Mouse (Mus musculus): ENCODE measurements around the gene 4930519G04Rik. TPM values are rescaled to one million over a fixed set of nuclear protein-coding genes. Genes with fewer than 3 reads are reported as not detected.
"Not testable (repeated sequence)": the region's sequence is repeated elsewhere in the genome, so short reads cannot be mapped to it uniquely, and the experiment has no call there.

4930519G04Rik gene
- polyA plus RNA-seq, 1 experiment from 2014 or later: not detected

DNA sequence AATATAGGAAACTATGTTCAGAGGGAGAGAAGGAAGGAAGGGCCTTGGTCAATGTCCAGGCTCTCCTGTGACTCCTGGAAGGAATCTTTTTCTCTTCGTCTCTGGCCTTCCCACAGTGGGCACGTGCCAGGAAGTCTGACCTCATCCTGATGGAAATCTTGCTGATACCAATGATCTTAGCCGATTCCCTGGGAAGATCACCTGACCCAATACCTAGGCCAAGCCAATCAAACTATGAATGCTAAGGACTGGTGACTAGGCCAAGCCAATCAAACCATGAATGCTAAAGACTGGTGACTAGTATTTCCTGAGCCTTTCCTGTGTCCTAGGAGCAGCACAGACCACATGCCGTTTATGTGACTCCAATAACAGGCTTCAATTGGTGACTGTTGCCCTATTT is 60.2 kb downstream of the 4930519G04Rik start:
- H3K9ac ChIP-seq (ENCODE audit: low read length): no peak overlapping the region
- H3K9me3 ChIP-seq (ENCODE audit: control insufficient read depth, low read length): no peaks in the 10 kb centered on the region
- no peaks in the 10 kb centered on the region for H3K27me3 ChIP-seq (ENCODE audit: control insufficient read depth, insufficient read depth, low read length)
- H3K27ac ChIP-seq (replicated peaks in 1 of 2; ENCODE audit: control insufficient read depth in 1 of 2, insufficient read depth in 1 of 2, low read depth in 2 of 2, low read length in 2 of 2): no peak overlapping the region
- H3K36me3 ChIP-seq (ENCODE audit: control insufficient read depth, insufficient read depth, low read length): no peaks in the 10 kb centered on the region
- WGBS: 55% methylated on average over 4 of the region's 4 CpGs
- no peak overlapping the region for H3K4me2 ChIP-seq (ENCODE audit: low read length)
- ATAC-seq (ENCODE audit: insufficient number of reproducible peaks, insufficient read depth, low FRiP score, low read depth): no peak
- H3K4me1 ChIP-seq (ENCODE audit: control insufficient read depth in 2 of 2, insufficient read depth in 2 of 2, low read length in 2 of 2): no peaks in the 10 kb centered on the region
- no peak overlapping the region for H3K4me3 ChIP-seq (ENCODE audit: control insufficient read depth in 1 of 2, insufficient read depth in 1 of 2, low read depth in 1 of 2, low read length in 2 of 2)

DNA sequence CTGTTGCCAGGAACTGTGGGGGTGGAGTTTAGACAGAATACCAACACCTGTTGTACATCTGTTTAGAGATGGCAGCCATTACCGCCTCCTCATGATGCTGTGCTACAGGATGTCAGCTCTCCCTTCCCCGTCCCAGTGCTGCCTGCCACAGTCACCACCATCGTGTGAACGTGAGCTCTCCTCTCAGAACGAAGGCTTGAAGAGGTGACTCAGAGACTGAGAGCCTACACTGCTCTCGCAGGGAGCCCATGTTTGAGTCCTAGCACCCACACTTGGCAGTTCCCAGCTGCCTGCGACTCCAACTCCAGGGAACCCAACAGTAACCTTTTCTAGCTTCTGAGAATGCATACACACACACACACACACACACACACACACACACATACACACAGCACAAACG is 61.4 kb downstream of the 4930519G04Rik start:
- Histone ChIP-seq H3K9me3 (ENCODE audit: control insufficient read depth, low read length) (no peaks in the 10 kb centered on the region), H3K27me3 (ENCODE audit: control insufficient read depth, insufficient read depth, low read length) (no peaks in the 10 kb centered on the region), H3K36me3 (ENCODE audit: control insufficient read depth, insufficient read depth, low read length) (no peaks in the 10 kb centered on the region), H3K9ac (ENCODE audit: low read length) (no peak overlapping the region), H3K4me2 (ENCODE audit: low read length) (no peak overlapping the region), H3K4me3 (ENCODE audit: control insufficient read depth in 1 of 2, insufficient read depth in 1 of 2, low read depth in 1 of 2, low read length in 2 of 2) (no peak overlapping the region), H3K27ac (replicated peaks in 1 of 2; ENCODE audit: control insufficient read depth in 1 of 2, insufficient read depth in 1 of 2, low read depth in 2 of 2, low read length in 2 of 2) (no peak overlapping the region), H3K4me1 (ENCODE audit: control insufficient read depth in 2 of 2, insufficient read depth in 2 of 2, low read length in 2 of 2) (no peaks in the 10 kb centered on the region)
- 51% methylated on average over 8 of the region's 8 CpGs for WGBS
- no peak for ATAC-seq (ENCODE audit: insufficient number of reproducible peaks, insufficient read depth, low FRiP score, low read depth)

DNA sequence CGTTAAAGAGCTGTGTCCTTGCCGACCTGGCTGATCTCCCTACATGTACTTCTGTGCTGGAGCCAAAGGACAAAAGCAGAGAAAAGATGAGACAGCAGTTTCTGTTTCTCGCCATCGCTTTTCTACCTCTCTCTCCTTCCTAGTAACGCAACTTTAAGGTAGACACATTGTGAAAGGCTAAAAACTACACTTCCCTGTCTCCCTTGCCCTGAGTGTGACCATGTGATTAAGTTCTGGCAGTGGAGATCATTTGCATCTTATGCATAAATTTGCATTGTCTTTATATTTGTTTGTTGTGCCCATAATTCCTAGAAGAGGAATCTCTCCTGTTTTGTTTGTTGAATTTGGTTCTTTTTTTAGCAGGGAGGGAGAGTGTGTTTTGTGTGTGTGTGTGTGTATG is 62.4 kb downstream of the 4930519G04Rik start:
- H3K9ac ChIP-seq (ENCODE audit: low read length): no peak overlapping the region
- no peaks in the 10 kb centered on the region for H3K9me3 ChIP-seq (ENCODE audit: control insufficient read depth, low read length)
- WGBS: 72% methylated on average over 5 of the region's 5 CpGs
- H3K27me3 ChIP-seq (ENCODE audit: control insufficient read depth, insufficient read depth, low read length): no peaks in the 10 kb centered on the region
- H3K27ac ChIP-seq (replicated peaks in 1 of 2; ENCODE audit: control insufficient read depth in 1 of 2, insufficient read depth in 1 of 2, low read depth in 2 of 2, low read length in 2 of 2): no peak overlapping the region
- no peaks in the 10 kb centered on the region for H3K36me3 ChIP-seq (ENCODE audit: control insufficient read depth, insufficient read depth, low read length)
- no peak overlapping the region for H3K4me3 ChIP-seq (ENCODE audit: control insufficient read depth in 1 of 2, insufficient read depth in 1 of 2, low read depth in 1 of 2, low read length in 2 of 2)
- no peak for ATAC-seq (ENCODE audit: insufficient number of reproducible peaks, insufficient read depth, low FRiP score, low read depth)
- H3K4me2 ChIP-seq (ENCODE audit: low read length): no peak overlapping the region
- H3K4me1 ChIP-seq (ENCODE audit: control insufficient read depth in 2 of 2, insufficient read depth in 2 of 2, low read length in 2 of 2): no peaks in the 10 kb centered on the region

DNA sequence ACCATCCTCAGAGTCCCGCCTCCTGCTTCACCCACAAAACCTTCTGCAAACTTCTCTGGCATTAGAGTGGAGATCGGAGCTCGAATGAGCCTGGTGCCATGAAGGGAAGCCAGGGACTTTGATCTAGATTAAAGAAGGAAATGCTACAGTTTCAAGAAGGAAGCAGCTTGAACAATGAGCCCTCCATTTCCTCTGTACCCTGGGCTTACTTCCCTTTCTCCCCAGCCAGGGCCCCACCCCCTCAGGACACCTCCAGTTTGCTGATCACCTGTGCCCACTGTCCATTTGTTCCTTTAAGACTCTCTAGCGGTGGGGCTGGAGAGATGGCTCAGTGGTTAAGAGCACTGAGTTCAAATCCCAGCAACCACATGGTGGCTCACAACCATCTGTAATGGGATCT is 63.3 kb downstream of the 4930519G04Rik start:
- no peaks in the 10 kb centered on the region for H3K36me3 ChIP-seq (ENCODE audit: control insufficient read depth, insufficient read depth, low read length)
- no peak overlapping the region for H3K4me3 ChIP-seq (ENCODE audit: control insufficient read depth in 1 of 2, insufficient read depth in 1 of 2, low read depth in 1 of 2, low read length in 2 of 2)
- WGBS: 74% methylated on average over 4 of the region's 4 CpGs

DNA sequence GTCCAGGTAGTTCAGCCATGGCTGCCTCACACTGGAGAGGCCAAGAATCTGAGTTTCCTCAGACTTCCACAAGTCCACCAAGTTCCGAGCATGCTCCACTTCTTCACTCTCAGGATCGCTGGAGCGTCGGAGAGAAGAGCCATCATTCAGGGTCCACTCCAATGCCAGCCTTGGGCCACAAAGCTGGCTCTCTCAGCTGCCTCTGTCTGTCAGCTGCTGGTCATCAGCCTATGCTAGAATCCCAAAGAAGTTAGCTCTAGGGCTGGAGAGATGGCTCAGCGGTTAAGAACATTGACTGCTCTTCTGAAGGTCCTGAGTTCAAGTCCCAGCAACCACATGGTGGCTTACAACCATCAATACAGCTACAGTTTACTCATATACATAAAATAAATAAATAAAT is 63.9 kb downstream of the 4930519G04Rik start:
- H3K4me2 ChIP-seq (ENCODE audit: low read length); H3K4me1 ChIP-seq (ENCODE audit: control insufficient read depth in 2 of 2, insufficient read depth in 2 of 2, low read length in 2 of 2); ATAC-seq (ENCODE audit: insufficient number of reproducible peaks, insufficient read depth, low FRiP score, low read depth); H3K36me3 ChIP-seq (ENCODE audit: control insufficient read depth, insufficient read depth, low read length); H3K27me3 ChIP-seq (ENCODE audit: control insufficient read depth, insufficient read depth, low read length); H3K4me3 ChIP-seq (ENCODE audit: control insufficient read depth in 1 of 2, insufficient read depth in 1 of 2, low read depth in 1 of 2, low read length in 2 of 2); H3K9me3 ChIP-seq (ENCODE audit: control insufficient read depth, low read length); H3K27ac ChIP-seq (replicated peaks in 1 of 2; ENCODE audit: control insufficient read depth in 1 of 2, insufficient read depth in 1 of 2, low read depth in 2 of 2, low read length in 2 of 2); H3K9ac ChIP-seq (ENCODE audit: low read length): not testable (repeated sequence)
- 86% methylated on average over 5 of the region's 5 CpGs for WGBS

More for the DNA sequence above, 63.3 kb downstream of the 4930519G04Rik start:
- no peak overlapping the region for H3K4me2 ChIP-seq (ENCODE audit: low read length)
- H3K4me1 ChIP-seq (ENCODE audit: control insufficient read depth in 2 of 2, insufficient read depth in 2 of 2, low read length in 2 of 2): no peaks in the 10 kb centered on the region
- no peak overlapping the region for H3K9ac ChIP-seq (ENCODE audit: low read length)
- no peak overlapping the region for H3K27ac ChIP-seq (replicated peaks in 1 of 2; ENCODE audit: control insufficient read depth in 1 of 2, insufficient read depth in 1 of 2, low read depth in 2 of 2, low read length in 2 of 2)
- ATAC-seq (ENCODE audit: insufficient number of reproducible peaks, insufficient read depth, low FRiP score, low read depth): no peak
- no peaks in the 10 kb centered on the region for H3K27me3 ChIP-seq (ENCODE audit: control insufficient read depth, insufficient read depth, low read length)
- H3K9me3 ChIP-seq (ENCODE audit: control insufficient read depth, low read length): no peaks in the 10 kb centered on the region

DNA sequence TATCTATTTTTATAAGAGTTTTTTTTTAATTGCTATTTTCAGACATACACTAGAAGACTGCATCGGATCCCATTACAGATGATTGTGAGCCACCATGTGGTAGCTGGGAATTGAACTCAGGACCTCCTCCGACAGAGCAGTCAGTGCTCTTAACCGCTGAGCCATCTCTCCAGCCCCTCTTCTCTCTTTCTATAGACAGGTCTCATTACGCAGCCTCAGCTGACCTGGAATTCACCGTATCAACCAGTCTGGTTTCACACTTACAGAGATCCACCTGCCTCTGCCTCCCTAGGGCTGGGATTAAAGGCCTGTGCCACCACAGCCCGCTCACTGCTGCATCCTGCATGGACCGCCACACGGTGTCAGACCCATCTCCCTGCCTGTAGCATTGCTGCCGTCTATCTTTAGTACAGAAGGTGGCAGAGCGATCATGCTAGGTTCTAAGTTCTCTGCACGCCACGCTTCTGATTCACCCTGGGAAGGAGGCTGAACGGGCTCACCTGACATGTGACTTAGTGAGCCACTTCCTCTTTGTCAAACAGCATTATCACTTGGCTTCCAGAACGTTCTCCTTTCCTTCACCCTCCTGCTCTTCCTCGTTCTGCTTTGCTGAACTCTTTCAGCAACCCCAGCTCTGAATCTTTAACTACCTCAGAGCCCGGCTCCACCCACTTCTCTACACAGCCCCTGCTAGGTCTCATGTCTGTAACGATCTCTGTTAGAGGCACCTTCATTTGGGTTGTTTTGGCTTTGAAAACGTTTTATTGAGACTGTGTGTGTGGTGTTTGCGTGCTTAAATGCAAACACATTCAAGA is 68.3 kb downstream of the 4930519G04Rik start:
- Histone ChIP-seq H3K4me2 (ENCODE audit: low read length) (no peak overlapping the region), H3K27ac (replicated peaks in 1 of 2; ENCODE audit: control insufficient read depth in 1 of 2, insufficient read depth in 1 of 2, low read depth in 2 of 2, low read length in 2 of 2) (no peak overlapping the region), H3K36me3 (ENCODE audit: control insufficient read depth, insufficient read depth, low read length) (no peaks in the 10 kb centered on the region), H3K4me3 (ENCODE audit: control insufficient read depth in 1 of 2, insufficient read depth in 1 of 2, low read depth in 1 of 2, low read length in 2 of 2) (no peak overlapping the region), H3K9me3 (ENCODE audit: control insufficient read depth, low read length) (0 out of 2 replicates have a peak, but pooled peaks cover 4% of the 10 kb centered on the region), H3K9ac (ENCODE audit: low read length) (no peak overlapping the region), H3K4me1 (ENCODE audit: control insufficient read depth in 2 of 2, insufficient read depth in 2 of 2, low read length in 2 of 2) (peaks cover 3 to 6% of the 10 kb centered on the region in 2 experiments; a peak in 2 of 4 replicates), H3K27me3 (ENCODE audit: control insufficient read depth, insufficient read depth, low read length) (no peaks in the 10 kb centered on the region)
- ATAC-seq (ENCODE audit: insufficient number of reproducible peaks, insufficient read depth, low FRiP score, low read depth): no peak
- 65% methylated on average over 19 of the region's 19 CpGs for WGBS

DNA sequence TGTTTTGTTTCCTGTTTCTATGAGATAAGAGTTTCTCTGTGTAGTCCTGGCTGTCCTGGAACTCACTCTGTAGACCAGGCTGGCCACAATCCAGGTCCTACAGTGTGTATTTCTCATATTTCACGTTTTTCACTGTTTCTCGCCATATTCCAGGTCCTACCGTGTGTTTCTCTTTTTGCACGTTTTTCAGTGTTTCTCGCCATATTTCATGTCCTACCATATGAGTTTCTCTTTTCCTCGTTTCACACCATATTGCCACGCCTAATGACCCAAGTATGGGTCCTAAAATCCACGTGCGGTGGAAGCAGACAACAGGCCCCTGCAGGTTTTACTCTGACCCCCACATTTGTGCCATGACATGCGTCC is 68.9 kb downstream of the 4930519G04Rik start:
- no peak for ATAC-seq (ENCODE audit: insufficient number of reproducible peaks, insufficient read depth, low FRiP score, low read depth)
- 62% methylated on average over 10 of the region's 10 CpGs for WGBS
- H3K27me3 ChIP-seq (ENCODE audit: control insufficient read depth, insufficient read depth, low read length): no peaks in the 10 kb centered on the region
- no peak overlapping the region for H3K27ac ChIP-seq (replicated peaks in 1 of 2; ENCODE audit: control insufficient read depth in 1 of 2, insufficient read depth in 1 of 2, low read depth in 2 of 2, low read length in 2 of 2)
- H3K4me3 ChIP-seq (ENCODE audit: control insufficient read depth in 1 of 2, insufficient read depth in 1 of 2, low read depth in 1 of 2, low read length in 2 of 2): no peak overlapping the region
- peaks cover 3 to 6% of the 10 kb centered on the region in 2 experiments; a peak in 2 of 4 replicates for H3K4me1 ChIP-seq (ENCODE audit: control insufficient read depth in 2 of 2, insufficient read depth in 2 of 2, low read length in 2 of 2)
- no peak overlapping the region for H3K9ac ChIP-seq (ENCODE audit: low read length)
- H3K36me3 ChIP-seq (ENCODE audit: control insufficient read depth, insufficient read depth, low read length): no peaks in the 10 kb centered on the region
- 0 out of 2 replicates have a peak, but pooled peaks cover 4% of the 10 kb centered on the region for H3K9me3 ChIP-seq (ENCODE audit: control insufficient read depth, low read length)
- no peak overlapping the region for H3K4me2 ChIP-seq (ENCODE audit: low read length)
